Mouse (Mus musculus) gastrocnemius, adult 2 months (tissue): ENCODE measurements around the gene Ccl26. TPM values are rescaled to one million over a fixed set of nuclear protein-coding genes. Genes with fewer than 3 reads are reported as not detected.

ENCODE experiments used
- DNase-seq: peaks from one replicate; pipeline ENCODE4 v3.0.0; 2022
- H3K27ac ChIP-seq: fragments of 200-600 bp; 2 replicates; pipeline ENCODE4 v1.8.1; 2022; ENCODE audit warnings: mild to moderate bottlenecking
- H3K4me3 ChIP-seq: fragments of 200-600 bp; 2 replicates; pipeline ENCODE4 v1.8.1; 2022; ENCODE audit warnings: mild to moderate bottlenecking, moderate library complexity
- CTCF ChIP-seq: fragments of 200-600 bp; IDR thresholded peaks from 2 replicates; pipeline ENCODE4 v1.8.1; 2022; ENCODE audit warnings: antibody characterized with exemption, mild to moderate bottlenecking, moderate library complexity
- intact Hi-C: fragments of 180-260 bp; cut with DNase I; formaldehyde crosslinking; loops from one replicate; pipeline ENCODE4 v1.15.1; 2025
- total RNA-seq, 2 experiments: library from RNA; stranded (reverse); gene quantifications; 2 replicates each; pipeline ENCODE4 v1.2.3; 2021

Gene Ccl26
- total RNA-seq, 2 experiments from 2014 or later, result not detected

GRCm38 (mm10) chr5:135567556-135568265 is 4.3 kb upstream of the Ccl26 start:
- no peak overlapping the region for H3K4me3 ChIP-seq
- DNase-seq, result no peak
- intact Hi-C loops, result no loop called here
- no peak overlapping the region for H3K27ac ChIP-seq
- TF ChIP-seq CTCF, result no peak

GRCm38 (mm10) chr5:135557671-135558070 is 5.7 kb downstream of the Ccl26 start:
- TF ChIP-seq CTCF, result no peak
- intact Hi-C loops, result no loop called here
- no peak overlapping the region for H3K4me3 ChIP-seq
- no peak overlapping the region for H3K27ac ChIP-seq
- no peak for DNase-seq

- H3K4me3 ChIP-seq, result no peak overlapping the region
- intact Hi-C loops, result no loop called here
- peak; percentile 54 for DNase-seq
Measured at GRCm38 (mm10) chr5:135557051-135557450, 6.3 kb downstream of the Ccl26 start.

GRCm38 (mm10) chr5:135556259-135556658 is 7.1 kb downstream of the Ccl26 start:
- no peak for DNase-seq
- Histone ChIP-seq H3K4me3 (no peak overlapping the region), H3K27ac (no peak overlapping the region)
- intact Hi-C loops, result no loop called here
- no peak for TF ChIP-seq CTCF

More at GRCm38 (mm10) chr5:135557051-135557450, 6.3 kb downstream of the Ccl26 start:
- no peak overlapping the region for H3K27ac ChIP-seq
- TF ChIP-seq CTCF, result no peak

- no peak overlapping the region for H3K27ac ChIP-seq
- no peak for DNase-seq
- no peak for TF ChIP-seq CTCF
- intact Hi-C loops, result loop anchor here (2.0 kb wide), 1 partner anchor 61 kb away; no protein-coding TSS in a partner anchor
- no peak overlapping the region for H3K4me3 ChIP-seq
Measured at GRCm38 (mm10) chr5:135551591-135551990, 11.8 kb downstream of the Ccl26 start.

- intact Hi-C loops, result loop anchor here (2.0 kb wide), 1 partner anchor 62 kb away; no protein-coding TSS in a partner anchor
- H3K4me3 ChIP-seq, result no peak overlapping the region
- peak; percentile 64 for TF ChIP-seq CTCF
- H3K27ac ChIP-seq, result no peak overlapping the region
- no peak for DNase-seq
Measured at GRCm38 (mm10) chr5:135550910-135551309, 12.5 kb downstream of the Ccl26 start.

- TF ChIP-seq CTCF, result no peak
- intact Hi-C loops, result loop anchor here (5.0 kb wide), 1 partner anchor 151 kb away; no protein-coding TSS in a partner anchor
- Histone ChIP-seq H3K4me3 (no peak overlapping the region), H3K27ac (no peak overlapping the region)
- DNase-seq, result no peak
Measured at GRCm38 (mm10) chr5:135547990-135548389, 15.4 kb downstream of the Ccl26 start.

- intact Hi-C loops, result loop anchor here (2.0 to 5.0 kb wide), 2 partner anchors 34 to 148 kb away; no protein-coding TSS in a partner anchor
- H3K27ac ChIP-seq, result peak within 1 kb of the TSS; percentile 92
- peak; percentile 98 for DNase-seq
- peak within 1 kb of the TSS; percentile 87 for H3K4me3 ChIP-seq
- peak; percentile 72 for TF ChIP-seq CTCF
Measured at GRCm38 (mm10) chr5:135544865-135545797, 18.2 kb downstream of the Ccl26 start, which contains the start of gene Hip1. TSS of gene Hip1 (minus strand) at chr5:135545120.

- Histone ChIP-seq H3K4me3 (peak overlapping the region; percentile 87), H3K27ac (peak overlapping the region; percentile 92)
- no peak for TF ChIP-seq CTCF
- DNase-seq, result peak; percentile 43
- intact Hi-C loops, result loop anchor here (2.0 kb wide), 1 partner anchor 33 kb away; no protein-coding TSS in a partner anchor
Measured at GRCm38 (mm10) chr5:135544032-135544558, 19.3 kb downstream of the Ccl26 start.

- TF ChIP-seq CTCF, result no peak
- H3K4me3 ChIP-seq, result no peak overlapping the region
- H3K27ac ChIP-seq, result peak overlapping the region; percentile 48
- no peak for DNase-seq
- intact Hi-C loops, result no loop called here
Measured at GRCm38 (mm10) chr5:135537794-135538214, 25.6 kb downstream of the Ccl26 start.

GRCm38 (mm10) chr5:135537326-135537725 is 26.0 kb downstream of the Ccl26 start:
- no peak for DNase-seq
- intact Hi-C loops, result no loop called here
- H3K27ac ChIP-seq, result peak overlapping the region; percentile 53
- no peak for TF ChIP-seq CTCF
- no peak overlapping the region for H3K4me3 ChIP-seq

GRCm38 (mm10) chr5:135535867-135536266 is 27.5 kb downstream of the Ccl26 start:
- H3K27ac ChIP-seq, result peak overlapping the region; percentile 53
- no peak for DNase-seq
- TF ChIP-seq CTCF, result no peak
- intact Hi-C loops, result no loop called here
- no peak overlapping the region for H3K4me3 ChIP-seq
